Mouse (Mus musculus) heart, adult 11 months (tissue): Measurements from ENCODE around the gene Bag5.
"Not testable (repeated sequence)": the region's sequence is repeated elsewhere in the genome, so short reads cannot be mapped to it uniquely, and the experiment has no call there.

Experiments used
- DNase-seq: peaks from one replicate; pipeline ENCODE4 v3.0.0; 2022

Gene Bag5

GRCm38 (mm10) chr12:111734912-111735311, 21.9 kb upstream of the Bag5 start:
- peak; percentile 89 for DNase-seq

GRCm38 (mm10) chr12:111732921-111733320, 19.9 kb upstream of the Bag5 start:
- no peak for DNase-seq

GRCm38 (mm10) chr12:111731822-111732807, 19.1 kb upstream of the Bag5 start:
- DNase-seq, result peak; percentile 98

GRCm38 (mm10) chr12:111727956-111728355, 14.9 kb upstream of the Bag5 start:
- no peak for DNase-seq

- DNase-seq, result peak; percentile 99
These were observed 13.0 kb upstream of the Bag5 start for GRCm38 (mm10) chr12:111726122-111726463.

GRCm38 (mm10) chr12:111725338-111726121, 12.5 kb upstream of the Bag5 start:
- DNase-seq, result peak; percentile 92

- DNase-seq, result peak; percentile 99
These were observed 11.7 kb upstream of the Bag5 start for GRCm38 (mm10) chr12:111724638-111725337.

GRCm38 (mm10) chr12:111722654-111723053, 9.6 kb upstream of the Bag5 start:
- DNase-seq, result peak; percentile 87

GRCm38 (mm10) chr12:111720222-111720621, 7.2 kb upstream of the Bag5 start:
- DNase-seq, result no peak

GRCm38 (mm10) chr12:111718656-111719055, 5.6 kb upstream of the Bag5 start:
- no peak for DNase-seq

- no peak for DNase-seq
These were observed 3.4 kb upstream of the Bag5 start for GRCm38 (mm10) chr12:111716505-111716904.

GRCm38 (mm10) chr12:111713880-111714279, 823 bp upstream of the Bag5 start:
- DNase-seq, result not testable (repeated sequence)

GRCm38 (mm10) chr12:111712476-111712875, 581 bp downstream of the Bag5 start:
- DNase-seq, result peak; percentile 93

- DNase-seq, result peak; percentile 95
These were observed 3.0 kb downstream of the Bag5 start for GRCm38 (mm10) chr12:111710091-111710490.

- DNase-seq, result peak; percentile 95
These were observed 4.9 kb downstream of the Bag5 start for GRCm38 (mm10) chr12:111708181-111708580.

GRCm38 (mm10) chr12:111705186-111705973, 7.7 kb downstream of the Bag5 start:
- peak; percentile 99 for DNase-seq

GRCm38 (mm10) chr12:111704609-111705008, 8.4 kb downstream of the Bag5 start:
- DNase-seq, result peak; percentile 99

- DNase-seq, result peak; percentile 90
These were observed 9.8 kb downstream of the Bag5 start for GRCm38 (mm10) chr12:111703301-111703700.

- DNase-seq, result peak; percentile 91
These were observed 12.1 kb downstream of the Bag5 start for GRCm38 (mm10) chr12:111700920-111701458.

- DNase-seq, result no peak
These were observed 13.5 kb downstream of the Bag5 start for GRCm38 (mm10) chr12:111699542-111699941.

GRCm38 (mm10) chr12:111698346-111698913, 14.6 kb downstream of the Bag5 start:
- DNase-seq, result no peak

GRCm38 (mm10) chr12:111697708-111698107, 15.3 kb downstream of the Bag5 start:
- no peak for DNase-seq
